Mouse (Mus musculus) liver, adult 2 months (tissue): Measurements from ENCODE around the gene Aurkaip1. TPM values are rescaled to one million over a fixed set of nuclear protein-coding genes. Genes with fewer than 3 reads are reported as not detected.

Source experiments
- DNase-seq: peaks from one replicate; pipeline ENCODE4 v3.0.0-alpha.2; 2011; ENCODE audit warnings: low read depth, low spot score; ENCODE audit errors: extremely low read depth
- H3K27ac ChIP-seq: fragments of 200-500 bp; replicated peaks from 2 replicates; pipeline ENCODE4 v1.5.1; 2012; ENCODE audit warnings: low read depth, mild to moderate bottlenecking, control low read depth, inconsistent platforms, low read length; ENCODE audit not compliant: insufficient read depth
- H3K27me3 ChIP-seq: fragments of 200-500 bp; 2 replicates; pipeline ENCODE4 v1.6.1; 2012; ENCODE audit warnings: mild to moderate bottlenecking, moderate library complexity, low read length, inconsistent platforms; ENCODE audit not compliant: control insufficient read depth, insufficient read depth
- H3K36me3 ChIP-seq: fragments of 200-500 bp; 2 replicates; pipeline ENCODE4 v1.6.1; 2012; ENCODE audit warnings: low read length, inconsistent platforms; ENCODE audit not compliant: control insufficient read depth, insufficient read depth
- H3K4me1 ChIP-seq: fragments of 200-500 bp; 2 replicates; pipeline ENCODE4 v1.6.1; 2011; ENCODE audit warnings: low read length; ENCODE audit not compliant: control insufficient read depth, insufficient read depth
- H3K4me3 ChIP-seq: fragments of 200-500 bp; 2 replicates; pipeline ENCODE4 v1.5.1; 2011; ENCODE audit warnings: low read depth, mild to moderate bottlenecking, control low read depth, low read length, moderate library complexity; ENCODE audit not compliant: insufficient read depth
- H3K79me2 ChIP-seq: fragments of 200-500 bp; 2 replicates; pipeline ENCODE4 v1.6.1; 2012; ENCODE audit warnings: inconsistent platforms, mild to moderate bottlenecking, low read length, moderate library complexity; ENCODE audit not compliant: control insufficient read depth, insufficient read depth
- H3K9ac ChIP-seq: fragments of 200-500 bp; 2 replicates; pipeline ENCODE4 v1.6.1; 2012; ENCODE audit warnings: low read depth, mild to moderate bottlenecking, control low read depth, inconsistent platforms, low read length
- CTCF ChIP-seq: fragments of 200-500 bp; IDR thresholded peaks from 2 replicates; pipeline ENCODE4 v1.5.1; 2011; ENCODE audit warnings: low read depth, low read length, control low read depth
- POLR2A ChIP-seq: fragments of 200-500 bp; IDR thresholded peaks from 2 replicates; pipeline ENCODE4 v1.6.1; 2011; ENCODE audit warnings: low read length, control low read depth; ENCODE audit not compliant: insufficient read depth; ENCODE audit errors: extremely low read depth
- WGBS: fragments of 180-500 bp; shearing (Covaris S2); methylation state at CpG from one replicate; pipeline ENCODE4 v1.1.7; 2018; 5-methylcytosine and 5-hydroxymethylcytosine counted together
- polyA plus RNA-seq: library from polyadenylated mRNA; depleted of rRNA; stranded (reverse); fragments of >200 nt; gene quantifications from 2 replicates; pipeline ENCODE4 v1.2.3, GENCODE M21; 2012
- total RNA-seq: library from RNA; depleted of rRNA; stranded (reverse); fragments of >200 nt; gene quantifications from 2 replicates; pipeline ENCODE4 v1.2.3, GENCODE M21; 2014

The Aurkaip1 gene
- total and polyA plus RNA-seq, 2 experiments: 151 to 154 TPM

DNA sequence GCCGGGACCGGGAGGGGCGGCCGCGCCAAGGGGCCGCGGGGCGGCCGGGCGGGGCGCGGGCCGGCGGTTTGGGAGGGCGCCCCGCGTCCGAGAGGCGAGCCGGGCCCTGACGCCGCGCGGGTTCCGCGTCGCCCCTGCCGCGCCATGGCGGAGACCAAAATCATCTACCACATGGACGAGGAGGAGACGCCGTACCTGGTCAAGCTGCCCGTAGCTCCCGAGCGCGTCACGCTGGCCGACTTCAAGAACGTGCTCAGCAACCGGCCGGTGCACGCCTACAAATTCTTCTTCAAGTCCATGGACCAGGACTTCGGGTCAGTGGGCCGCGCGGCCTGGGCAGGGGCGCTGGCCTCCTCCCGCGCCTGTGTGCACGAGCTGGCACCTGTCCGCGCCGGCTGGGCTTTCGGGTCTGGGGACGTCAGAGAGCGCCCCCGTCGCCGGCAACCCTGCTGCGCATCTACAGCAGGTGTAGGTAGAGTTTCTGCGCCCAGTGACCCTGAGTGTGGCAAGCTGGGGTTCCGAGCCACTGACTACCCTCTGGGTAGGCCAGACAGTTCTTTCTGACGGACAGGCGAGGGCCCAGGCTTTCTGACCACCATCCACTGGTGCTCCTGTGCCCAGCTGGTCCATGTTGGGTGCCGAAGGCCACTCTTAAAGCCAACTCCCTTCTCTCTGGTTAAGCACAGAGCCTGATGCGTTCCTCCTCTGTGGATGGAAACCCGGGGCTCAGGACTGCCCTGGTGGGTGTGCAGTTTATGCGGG lies 16.7 kb downstream of the Aurkaip1 start:
- H3K4me1 ChIP-seq: peaks cover 25% of the 10 kb centered on the region
- H3K27ac ChIP-seq: peak overlapping the region; percentile 70
- H3K4me3 ChIP-seq: peak overlapping the region; percentile 91
- H3K79me2 ChIP-seq: peaks cover 40% of the 10 kb centered on the region
- 1% methylated on average over 61 of the region's 69 CpGs for WGBS
- no peaks in the 10 kb centered on the region for H3K27me3 ChIP-seq
- peak overlapping the region; percentile 92 for H3K9ac ChIP-seq
- TF ChIP-seq POLR2A: no peak
- TF ChIP-seq CTCF: no peak
- DNase-seq: no peak
- H3K36me3 ChIP-seq: no peaks in the 10 kb centered on the region

DNA sequence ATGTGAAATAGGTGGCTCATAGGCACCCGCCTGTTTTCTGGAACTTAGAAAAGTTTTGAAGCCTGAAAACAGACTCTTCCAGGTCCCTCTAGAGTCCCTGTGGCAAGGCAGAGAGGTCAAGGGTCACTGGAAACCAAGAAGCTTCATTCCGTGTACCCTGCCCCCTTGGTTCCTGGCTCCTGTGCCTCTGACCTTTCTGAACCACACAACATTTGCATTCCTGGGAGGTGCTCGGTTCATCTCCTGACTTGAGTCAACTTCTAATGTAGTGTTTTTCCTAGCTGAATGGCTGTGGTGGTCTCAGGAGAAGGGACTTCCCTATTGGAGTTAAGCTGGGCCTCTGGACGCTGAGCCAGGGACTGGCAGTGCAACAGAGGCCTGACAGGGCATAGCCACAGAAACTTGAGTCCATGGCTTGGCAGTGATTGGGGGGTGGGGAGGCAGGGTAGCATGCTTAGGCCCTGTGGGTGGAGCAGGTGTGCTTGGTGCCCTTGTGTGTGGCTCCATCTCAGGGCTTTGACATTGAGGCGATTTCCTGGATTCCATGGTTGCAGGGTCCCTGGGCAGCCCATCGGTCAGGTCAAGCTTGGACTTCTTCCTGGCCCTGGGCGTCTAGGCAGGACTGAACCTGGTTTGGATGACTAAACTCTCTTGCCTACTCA lies 17.5 kb downstream of the Aurkaip1 start:
- H3K27ac ChIP-seq: peak overlapping the region; percentile 70
- H3K4me1 ChIP-seq: peaks cover 25% of the 10 kb centered on the region
- no peaks in the 10 kb centered on the region for H3K36me3 ChIP-seq
- peak; percentile 89 for DNase-seq
- peaks cover 40% of the 10 kb centered on the region for H3K79me2 ChIP-seq
- peak overlapping the region; percentile 91 for H3K4me3 ChIP-seq
- no peak for TF ChIP-seq CTCF
- no peak for TF ChIP-seq POLR2A
- 25% methylated on average over 7 of the region's 7 CpGs for WGBS
- peak overlapping the region; percentile 92 for H3K9ac ChIP-seq
- H3K27me3 ChIP-seq: no peaks in the 10 kb centered on the region

DNA sequence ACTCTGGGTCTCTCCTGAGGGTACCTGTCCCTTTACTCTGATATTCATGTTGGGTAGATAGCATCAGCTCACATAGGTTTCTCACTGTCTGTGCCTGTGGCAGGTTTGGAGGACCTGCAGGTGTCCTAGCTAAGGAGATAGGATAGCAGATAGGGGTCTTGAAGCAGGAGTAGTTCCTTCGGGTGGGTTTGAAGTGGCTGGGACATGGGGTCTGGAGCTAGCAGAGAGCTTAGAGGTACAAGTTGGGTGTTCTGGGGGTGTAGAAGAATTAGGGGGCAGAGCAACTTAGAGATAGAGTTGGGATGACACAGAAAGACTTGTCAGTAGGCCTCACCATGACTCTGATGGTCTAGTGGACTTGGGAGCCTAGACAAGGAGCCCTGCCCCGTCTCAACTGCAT lies 18.3 kb downstream of the Aurkaip1 start:
- 78% methylated on average over 2 of the region's 2 CpGs for WGBS
- Histone ChIP-seq H3K27me3 (no peaks in the 10 kb centered on the region), H3K4me1 (peaks cover 25% of the 10 kb centered on the region), H3K27ac (no peak overlapping the region), H3K4me3 (no peak overlapping the region), H3K79me2 (peaks cover 40% of the 10 kb centered on the region), H3K36me3 (no peaks in the 10 kb centered on the region), H3K9ac (no peak overlapping the region)
- no peak for DNase-seq
- TF ChIP-seq POLR2A (no peak), CTCF (no peak)

DNA sequence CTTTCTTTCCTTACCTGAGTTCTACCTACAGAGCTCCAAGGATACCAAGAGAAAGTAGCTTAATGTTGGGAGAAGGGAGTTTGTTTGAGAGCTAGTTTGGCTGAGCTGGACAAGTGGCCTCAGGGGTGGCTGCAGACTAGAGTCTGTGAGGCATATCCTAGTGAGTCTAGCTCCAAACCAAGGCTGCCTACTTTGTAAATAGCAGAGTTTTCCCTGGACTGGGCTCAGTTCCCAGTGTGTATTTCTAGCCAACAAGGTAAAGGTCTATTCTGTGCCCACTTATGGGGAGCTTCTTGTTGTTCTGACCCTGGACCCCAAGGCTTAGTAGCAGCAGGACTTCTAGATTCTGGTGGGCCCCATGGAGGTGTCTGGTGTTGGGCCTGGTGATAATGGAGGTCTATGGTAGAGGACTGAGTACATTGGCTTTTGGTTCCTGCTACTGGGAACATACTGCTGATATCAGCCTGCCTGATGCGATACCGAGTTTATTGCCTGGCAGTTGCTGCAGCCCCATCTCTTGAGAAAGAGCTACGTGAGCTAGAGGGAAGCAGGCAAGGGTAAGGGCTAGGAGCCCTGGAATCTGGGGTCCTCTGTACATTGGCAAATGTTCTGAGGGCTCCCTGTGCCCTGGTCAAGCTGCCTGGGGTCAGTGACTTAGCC lies 18.9 kb downstream of the Aurkaip1 start:
- Histone ChIP-seq H3K9ac (no peak overlapping the region), H3K27ac (peak overlapping the region; percentile 15; the same call in 1 of the 2 replicates), H3K79me2 (peaks cover 40% of the 10 kb centered on the region), H3K36me3 (no peaks in the 10 kb centered on the region), H3K4me3 (no peak overlapping the region), H3K27me3 (no peaks in the 10 kb centered on the region), H3K4me1 (peaks cover 25% of the 10 kb centered on the region)
- TF ChIP-seq CTCF: no peak
- no peak for TF ChIP-seq POLR2A
- 26% methylated on average over 3 of the region's 3 CpGs for WGBS
- DNase-seq: peak; percentile 64

DNA sequence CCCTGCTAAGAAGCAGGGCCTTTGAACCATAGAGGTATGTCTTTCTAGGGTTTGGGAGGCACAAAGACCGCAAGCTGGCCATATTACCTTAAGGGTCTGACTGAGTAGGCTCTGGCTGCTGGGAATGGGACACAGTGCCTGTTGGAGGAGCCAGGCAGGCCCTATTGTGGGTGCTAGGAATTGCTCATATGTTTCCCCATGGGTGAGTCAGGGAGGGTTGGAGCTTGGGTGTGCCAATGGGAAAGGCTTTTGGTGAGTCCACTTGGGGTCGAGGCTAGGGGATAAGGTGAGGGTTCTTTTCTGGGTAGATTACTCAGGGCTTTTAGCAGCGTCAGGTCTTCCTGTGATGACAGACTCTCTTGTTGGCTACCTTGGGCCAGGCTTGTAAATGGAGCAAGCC lies 20.3 kb downstream of the Aurkaip1 start:
- no peak for DNase-seq
- Histone ChIP-seq H3K9ac (no peak overlapping the region), H3K79me2 (peaks cover 40% of the 10 kb centered on the region), H3K4me1 (peaks cover 25% of the 10 kb centered on the region), H3K4me3 (no peak overlapping the region), H3K27me3 (no peaks in the 10 kb centered on the region), H3K27ac (no peak overlapping the region), H3K36me3 (peaks cover 3% of the 10 kb centered on the region; the same call in 1 of the 2 replicates)
- TF ChIP-seq CTCF (no peak), POLR2A (no peak)
- 92% methylated on average over 3 of the region's 3 CpGs for WGBS
